Comparison of ENCODE assay signal across 25 mouse cellular contexts in the genomic region with DNA sequence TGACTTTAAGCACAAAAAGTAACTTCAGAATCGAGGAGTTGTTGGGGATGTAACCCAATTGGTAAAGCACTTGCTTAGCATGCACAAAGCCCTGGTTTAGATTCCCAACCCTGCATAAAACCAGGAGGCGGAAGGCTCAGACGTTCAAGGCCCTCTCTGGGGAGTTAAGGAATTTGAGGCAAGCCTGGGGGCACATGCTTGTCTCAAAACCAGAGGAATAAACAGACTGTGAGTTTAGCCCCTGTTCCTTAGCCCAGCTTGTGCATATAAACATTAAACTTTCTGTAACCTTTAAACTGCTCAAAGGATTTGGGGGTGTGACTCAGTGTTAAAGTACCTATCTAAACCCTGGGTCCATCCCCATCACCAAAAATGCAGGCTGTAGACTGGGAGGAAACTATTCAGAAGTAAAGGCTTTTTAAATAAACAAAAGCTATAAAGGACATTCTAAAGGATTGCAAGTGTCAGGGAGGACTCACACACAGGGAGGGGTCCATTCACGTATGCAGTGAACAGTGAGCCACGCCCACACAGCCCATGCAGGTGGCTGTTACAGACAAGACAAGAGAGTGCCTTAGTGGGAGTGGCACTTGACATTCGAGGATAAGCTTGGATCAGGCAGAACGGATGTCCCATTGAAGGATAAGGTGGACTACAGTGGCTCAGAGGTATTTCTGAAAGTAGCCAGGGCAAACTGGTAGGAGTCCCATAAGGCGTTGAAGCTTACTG. TPM values are rescaled to one million over a fixed set of nuclear protein-coding genes. Genes with fewer than 3 reads are reported as not detected.
DNase-seq lines count a peak whose midpoint lies in the region; ATAC-seq and TF ChIP-seq lines count a peak whose summit lies in the region.
"Had no signal": no experiment of that assay in that cellular context is flagged by ENCODE, and none has a peak within 500 bp of the region (broad histone marks: within the 10 kb centered on the region; RNA-seq: fewer than 3 reads in every experiment).

No protein-coding gene starts in this region.

- WGBS in kidney, embryonic 15.5 days, result 49% methylated on average over 8 of the region's 8 CpGs
- WGBS in liver, embryonic 13.5 days (ENCODE audit: insufficient replicate concordance), result 30% methylated on average over 8 of the region's 8 CpGs
- 53% methylated on average over 8 of the region's 8 CpGs for WGBS in small intestine, adult 2 months
- WGBS in lung, adult 2 months, result 70% methylated on average over 8 of the region's 8 CpGs

- no peaks in the 10 kb centered on the region for H3K9me3 ChIP-seq in kidney, embryonic 15.5 days (replicated peaks)
- H3K9me3 ChIP-seq in liver, embryonic 13.5 days (replicated peaks), result no peaks in the 10 kb centered on the region
- H3K9me3 ChIP-seq: embryonic facial prominence, embryonic 15.5 days; forebrain, embryonic 15.5 days; heart, embryonic 15.5 days; limb, embryonic 12.5 days; megakaryocyte, embryonic 14.5 days; midbrain, embryonic 15.5 days; neural tube, embryonic 13.5 days had no signal

- DNase-seq in kidney, adult 9 months, result peak; percentile 33
- peak; percentile 72 for DNase-seq in R1 (ENCODE audit: low read depth, low spot score)
- DNase-seq in liver, embryonic 13.5 days, result peak; percentile 50
- DNase-seq in lung, adult 2 months, result no peak
- DNase-seq in gastrocnemius, postnatal 10 days, result no peak
- DNase-seq: cerebellum, adult 2 months; cerebellum, postnatal 25 days; heart, adult 2 months; heart, postnatal 4 days; lung, embryonic 14.5 days; retina, postnatal 1 day; right cerebral cortex, postnatal 4 days; thymus, adult 18-20 months; thymus, postnatal 36 days had no signal

- no peaks in the 10 kb centered on the region for H3K36me3 ChIP-seq in kidney, embryonic 15.5 days
- H3K36me3 ChIP-seq in liver, embryonic 13.5 days, result no peaks in the 10 kb centered on the region
- no peaks in the 10 kb centered on the region for H3K36me3 ChIP-seq in small intestine, adult 2 months (ENCODE audit: control insufficient read depth, insufficient read depth, low read length)
- H3K36me3 ChIP-seq: embryonic facial prominence, embryonic 15.5 days; forebrain, embryonic 15.5 days; heart, embryonic 15.5 days; limb, embryonic 12.5 days; midbrain, embryonic 15.5 days; neural tube, embryonic 13.5 days had no signal

- H3K4me2 ChIP-seq in kidney, embryonic 15.5 days, result no peak overlapping the region
- peak overlapping the region; percentile 6; the same call in 1 of the 2 replicates for H3K4me2 ChIP-seq in liver, embryonic 13.5 days
- H3K4me2 ChIP-seq: embryonic facial prominence, embryonic 15.5 days; forebrain, embryonic 15.5 days; heart, embryonic 15.5 days; hindbrain, embryonic 14.5 days; limb, embryonic 12.5 days; lung, embryonic 14.5 days; midbrain, embryonic 15.5 days; neural tube, embryonic 13.5 days had no signal

- no peak overlapping the region for H3K4me3 ChIP-seq in kidney, embryonic 15.5 days (replicated peaks)
- H3K4me3 ChIP-seq in liver, embryonic 13.5 days (replicated peaks), result no peak overlapping the region
- no peak overlapping the region for H3K4me3 ChIP-seq in small intestine, adult 2 months (ENCODE audit: low read depth, low read length)
- no peak overlapping the region for H3K4me3 ChIP-seq in lung, adult 2 months (replicated peaks; ENCODE audit: extremely low read depth, low read depth, low read length)
- H3K4me3 ChIP-seq: embryonic facial prominence, embryonic 15.5 days; forebrain, embryonic 15.5 days; heart, adult 2 months; heart, embryonic 15.5 days; limb, embryonic 12.5 days; megakaryocyte, embryonic 14.5 days; midbrain, embryonic 15.5 days; neural tube, embryonic 13.5 days had no signal

- no peak overlapping the region for H3K9ac ChIP-seq in kidney, embryonic 15.5 days
- H3K9ac ChIP-seq in liver, embryonic 13.5 days, result no peak overlapping the region
- H3K9ac ChIP-seq: embryonic facial prominence, embryonic 15.5 days; forebrain, embryonic 15.5 days; heart, embryonic 15.5 days; hindbrain, embryonic 14.5 days; limb, embryonic 12.5 days; lung, embryonic 14.5 days; midbrain, embryonic 15.5 days; neural tube, embryonic 13.5 days had no signal

- TF ChIP-seq CTCF in small intestine, adult 2 months (IDR thresholded peaks at IDR 0.05; ENCODE audit: extremely low read depth, insufficient read length, insufficient replicate concordance, low read depth, low read length), result no peak
- no peak for TF ChIP-seq CTCF in lung, adult 2 months (IDR thresholded peaks at IDR 0.05; ENCODE audit: insufficient read depth, low read length)

- H3K4me1 ChIP-seq in kidney, embryonic 15.5 days, result peaks cover 69% of the 10 kb centered on the region
- peaks cover 60% of the 10 kb centered on the region for H3K4me1 ChIP-seq in liver, embryonic 13.5 days (replicated peaks)
- peaks cover 40% of the 10 kb centered on the region; the same call in 1 of the 2 replicates for H3K4me1 ChIP-seq in small intestine, adult 2 months (ENCODE audit: control insufficient read depth, insufficient read depth, insufficient read length, low read length)
- peaks cover 2% of the 10 kb centered on the region; the same call in 1 of the 2 replicates for H3K4me1 ChIP-seq in lung, adult 2 months (ENCODE audit: control insufficient read depth, insufficient read depth, low read length)

- no peak overlapping the region for H3K27ac ChIP-seq in kidney, embryonic 15.5 days
- H3K27ac ChIP-seq in liver, embryonic 13.5 days, result no peak overlapping the region
- H3K27ac ChIP-seq in small intestine, adult 2 months (ENCODE audit: insufficient read depth, low read depth, low read length), result 0 out of 2 replicates have a peak overlapping the region, but pooled peaks have one; percentile 11
- H3K27ac ChIP-seq: embryonic facial prominence, embryonic 15.5 days; forebrain, embryonic 15.5 days; heart, adult 2 months; heart, embryonic 15.5 days; hindbrain, embryonic 14.5 days; limb, embryonic 12.5 days; midbrain, embryonic 15.5 days; neural tube, embryonic 13.5 days had no signal

- no peak for TF ChIP-seq POLR2A in small intestine, adult 2 months (IDR thresholded peaks at IDR 0.05; ENCODE audit: low read depth, low read length)
- no peak for TF ChIP-seq POLR2A in lung, adult 2 months (IDR thresholded peaks at IDR 0.05; ENCODE audit: borderline replicate concordance, extremely low read depth, low read depth, low read length)

- ATAC-seq in kidney, embryonic 15.5 days (replicated peaks; ENCODE audit: low FRiP score), result no peak
- ATAC-seq in liver, embryonic 13.5 days (ENCODE audit: low read depth), result peak; percentile 72
- ATAC-seq: forebrain, embryonic 15.5 days; inflammation-experienced regulatory T-cells, adult 6 months; midbrain, embryonic 15.5 days had no signal

- H3K27me3 ChIP-seq in kidney, embryonic 15.5 days, result peaks cover 59% of the 10 kb centered on the region
- H3K27me3 ChIP-seq in liver, embryonic 13.5 days, result peaks cover 57% of the 10 kb centered on the region
- no peaks in the 10 kb centered on the region for H3K27me3 ChIP-seq in small intestine, adult 2 months (ENCODE audit: control insufficient read depth, insufficient read depth, low read length)

RNA-seq across cellular contexts. Expression of gene Slc52a3, which starts 1.6 kb away (rescaled TPM):
- 13.3 and 16.3 TPM in 2 replicates for polyA plus RNA-seq in kidney, embryonic 15.5 days (2015; fragmentation: Nextera tagmentation; extraction: Ambion mirVana)
- 1.3 and 1.5 TPM in 2 replicates for polyA plus RNA-seq in liver, embryonic 13.5 days (2015; fragmentation: Nextera tagmentation; extraction: Ambion mirVana)
- 26.8 and 274 TPM in 2 replicates for polyA plus RNA-seq in small intestine, adult 2 months (2012; rRNA removed)
- polyA plus RNA-seq in lung, adult 2 months (2012; rRNA removed), result 34.5 and 40.5 TPM in 2 replicates
- total RNA-seq in gastrocnemius, postnatal 10 days (2021), result 1 to 10 TPM; 1.1 to 1.3 TPM

RNA-seq across cellular contexts. Expression of gene Fam110a, which starts 17.9 kb away (rescaled TPM):
- polyA plus RNA-seq in kidney, embryonic 15.5 days (2015; fragmentation: Nextera tagmentation; extraction: Ambion mirVana), result 29.1 and 29.2 TPM in 2 replicates
- polyA plus RNA-seq in liver, embryonic 13.5 days (2015; fragmentation: Nextera tagmentation; extraction: Ambion mirVana), result 10.9 and 11.2 TPM in 2 replicates
- polyA plus RNA-seq in small intestine, adult 2 months (2012; rRNA removed), result 10.7 and 14.0 TPM in 2 replicates
- 41.1 and 42.1 TPM in 2 replicates for polyA plus RNA-seq in lung, adult 2 months (2012; rRNA removed)
- 1 to 10 TPM; 5.6 to 6.6 TPM for total RNA-seq in gastrocnemius, postnatal 10 days (2021)

Comparison
In these comparisons a context has a peak if more than half of its experiments do, and no peak if none do; other contexts are left out.
1. DNase-seq: peak in kidney, adult 9 months (single experiment), R1 (single experiment) and liver, embryonic 13.5 days (single experiment); none in lung, adult 2 months (single experiment) and gastrocnemius, postnatal 10 days (single experiment).